Mouse (Mus musculus) limb, embryonic 12.5 days (tissue): ENCODE data around the gene Stmn1. TPM values are rescaled to one million over a fixed set of nuclear protein-coding genes. Genes with fewer than 3 reads are reported as not detected.

Experiments
- ATAC-seq: fragments of 200-750 bp; cut with Nextera tagmentation; 2 replicates; pipeline ENCODE4 v1.8.0; 2017; ENCODE audit warnings: low read depth, moderate TSS enrichment; ENCODE audit not compliant: insufficient number of reproducible peaks, insufficient read depth, low FRiP score, low TSS enrichment
- H3K27ac ChIP-seq: fragments of 300-500 bp; sonication (generic); 2 replicates; pipeline ENCODE4 v1.5.1; 2016; ENCODE audit warnings: mild to moderate bottlenecking, moderate library complexity
- H3K27me3 ChIP-seq: fragments of 300-500 bp; sonication (generic); 2 replicates; pipeline ENCODE4 v1.6.1; 2016; ENCODE audit warnings: mild to moderate bottlenecking, moderate library complexity
- H3K36me3 ChIP-seq: fragments of 300-500 bp; sonication (generic); 2 replicates; pipeline ENCODE4 v1.6.1; 2016; ENCODE audit warnings: mild to moderate bottlenecking, moderate library complexity
- H3K4me1 ChIP-seq: fragments of 300-500 bp; sonication (generic); replicated peaks from 2 replicates; pipeline ENCODE4 v1.6.1; 2016
- H3K4me2 ChIP-seq: fragments of 300-500 bp; sonication (generic); 2 replicates; pipeline ENCODE4 v1.6.1; 2016; ENCODE audit warnings: mild to moderate bottlenecking, moderate library complexity
- H3K4me3 ChIP-seq: fragments of 300-500 bp; sonication (generic); replicated peaks from 2 replicates; pipeline ENCODE4 v1.5.1; 2016; ENCODE audit warnings: mild to moderate bottlenecking
- H3K9ac ChIP-seq: fragments of 300-500 bp; sonication (generic); replicated peaks from 2 replicates; pipeline ENCODE4 v1.6.1; 2016; ENCODE audit warnings: mild to moderate bottlenecking, moderate library complexity
- H3K9me3 ChIP-seq: fragments of 300-500 bp; sonication (generic); 2 replicates; pipeline ENCODE4 v1.6.1; 2016; ENCODE audit warnings: mild to moderate bottlenecking, moderate library complexity
- WGBS: fragments of 180-500 bp; shearing (Covaris S2); methylation state at CpG from one replicate; pipeline ENCODE4 v1.1.7; 2016; 5-methylcytosine and 5-hydroxymethylcytosine counted together
- polyA plus RNA-seq: library from polyadenylated mRNA; unstranded; fragments of >200 nt; fragmentation: Nextera tagmentation; extraction: Ambion mirVana; gene quantifications from 2 replicates; pipeline ENCODE4 v1.2.1, GENCODE M21; 2016

The Stmn1 gene
- polyA plus RNA-seq, 1 experiment from 2014 or later = 2,360 TPM

DNA sequence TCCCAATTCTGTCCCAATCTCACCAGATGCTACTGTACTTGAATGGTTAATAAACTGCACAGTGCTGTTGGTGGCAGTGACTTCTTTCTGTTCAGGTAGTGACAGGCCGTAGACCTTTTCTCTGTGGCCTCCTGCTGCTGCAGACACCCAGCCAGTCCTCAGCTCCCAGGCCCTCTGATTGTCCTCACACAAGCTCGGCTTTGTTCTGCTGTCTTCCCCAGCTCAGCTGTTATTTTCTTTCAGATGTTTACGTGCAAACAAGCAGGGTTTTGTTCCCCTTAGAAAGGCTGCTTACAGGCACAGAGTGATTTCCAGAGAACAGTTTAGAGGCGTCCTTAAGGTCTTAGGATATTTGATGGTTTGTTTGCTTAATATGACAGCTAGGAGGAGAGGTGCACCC is 5.6 kb downstream of the Stmn1 start:
- Histone ChIP-seq H3K36me3 (peaks cover 63% of the 10 kb centered on the region), H3K27me3 (no peaks in the 10 kb centered on the region), H3K4me1 (peaks cover 11% of the 10 kb centered on the region), H3K4me3 (no peak overlapping the region), H3K27ac (no peak overlapping the region), H3K9ac (no peak overlapping the region), H3K9me3 (no peaks in the 10 kb centered on the region), H3K4me2 (no peak overlapping the region)
- ATAC-seq = no peak
- WGBS = 80% methylated on average over 4 of the region's 4 CpGs

DNA sequence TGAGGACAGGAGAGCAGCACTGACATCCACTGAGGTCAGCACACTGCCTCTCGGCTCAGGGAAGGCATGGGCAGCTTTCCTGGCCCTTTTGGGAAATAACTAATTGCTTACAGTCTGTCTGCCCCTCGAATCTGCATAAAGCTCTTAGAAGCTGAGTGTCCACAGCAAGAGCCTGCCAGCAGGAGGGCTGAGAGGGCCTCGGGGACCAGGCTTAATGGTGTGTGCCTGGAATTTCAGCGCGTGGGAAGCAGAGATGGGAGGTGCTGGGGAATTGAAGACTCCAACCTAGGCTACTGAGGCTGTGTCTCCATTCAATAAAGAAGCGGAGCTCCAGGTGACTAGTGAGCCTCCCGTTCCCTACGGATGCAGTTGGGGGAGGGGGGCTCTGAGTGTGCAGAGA is 6.1 kb downstream of the Stmn1 start:
- no peaks in the 10 kb centered on the region for H3K9me3 ChIP-seq

DNA sequence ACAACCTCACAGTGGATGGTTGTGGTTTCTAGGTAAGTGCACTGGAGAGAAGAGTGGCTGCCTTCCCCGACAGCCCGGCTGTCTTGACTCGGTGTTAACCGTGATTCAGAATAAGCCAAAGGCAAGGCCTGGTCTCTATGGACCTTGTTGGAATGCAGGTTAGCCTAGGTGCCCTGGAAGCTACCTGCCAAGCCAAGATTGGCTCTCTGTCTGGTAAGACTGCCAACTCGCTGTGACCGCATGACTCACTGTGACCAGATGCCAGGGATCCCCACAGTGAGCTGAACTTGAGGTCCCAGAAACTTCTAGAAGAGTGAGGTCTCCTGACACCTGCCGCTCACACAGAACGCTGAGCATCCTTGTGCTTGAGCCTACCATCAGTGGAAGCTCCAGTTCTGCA is 8.8 kb downstream of the Stmn1 start:
- Histone ChIP-seq H3K27ac (no peak overlapping the region), H3K36me3 (peaks cover 50% of the 10 kb centered on the region), H3K27me3 (no peaks in the 10 kb centered on the region), H3K4me1 (no peaks in the 10 kb centered on the region; the same call in 1 of the 2 replicates), H3K4me2 (no peak overlapping the region), H3K9ac (no peak overlapping the region), H3K9me3 (no peaks in the 10 kb centered on the region), H3K4me3 (no peak overlapping the region)
- no peak for ATAC-seq
- 90% methylated on average over 8 of the region's 8 CpGs for WGBS

More for the DNA sequence above, 6.1 kb downstream of the Stmn1 start:
- 69% methylated on average over 8 of the region's 8 CpGs for WGBS
- Histone ChIP-seq H3K27ac (no peak overlapping the region), H3K27me3 (no peaks in the 10 kb centered on the region), H3K36me3 (peaks cover 63% of the 10 kb centered on the region), H3K4me1 (peaks cover 10% of the 10 kb centered on the region), H3K9ac (no peak overlapping the region), H3K4me2 (no peak overlapping the region), H3K4me3 (no peak overlapping the region)
- no peak for ATAC-seq

GRCm38 (mm10) chr4:134478031-134478430 is 9.9 kb downstream of the Stmn1 start:
- Histone ChIP-seq H3K4me3 (no peak overlapping the region), H3K4me1 (no peaks in the 10 kb centered on the region; the same call in 1 of the 2 replicates), H3K27me3 (peaks cover 5% of the 10 kb centered on the region), H3K4me2 (no peak overlapping the region), H3K36me3 (peaks cover 39% of the 10 kb centered on the region), H3K27ac (no peak overlapping the region), H3K9me3 (no peaks in the 10 kb centered on the region), H3K9ac (no peak overlapping the region)
- 9% methylated on average over 9 of the region's 9 CpGs for WGBS
- ATAC-seq = 0 out of 2 replicates have a peak, but pooled peaks have one; percentile 52

DNA sequence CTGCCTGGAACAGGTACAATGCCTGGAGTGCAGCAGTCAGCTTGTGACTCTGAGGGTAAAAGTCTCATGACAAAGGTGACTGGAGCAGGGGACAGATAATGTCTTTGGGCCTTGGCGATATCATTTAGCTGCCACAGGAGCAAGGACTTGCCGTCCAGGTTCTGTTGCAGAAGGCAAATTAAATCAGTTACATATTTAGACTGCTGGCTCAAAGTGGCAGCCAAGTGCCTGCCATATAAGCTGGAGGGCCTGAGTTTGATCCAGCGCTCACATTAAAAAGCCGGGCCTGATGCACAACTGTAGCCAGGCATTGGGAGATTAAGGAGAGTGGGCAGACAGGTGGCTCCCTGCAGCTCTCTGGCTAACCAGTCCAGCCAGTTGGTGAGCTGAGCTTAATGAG is 11.7 kb downstream of the Stmn1 start:
- no peak for ATAC-seq
- H3K27ac ChIP-seq = no peak overlapping the region
- 84% methylated on average over 4 of the region's 4 CpGs for WGBS

GRCm38 (mm10) chr4:134480864-134481263 is 12.7 kb downstream of the Stmn1 start:
- H3K27ac ChIP-seq = no peak overlapping the region
- no peak overlapping the region for H3K4me2 ChIP-seq
- H3K36me3 ChIP-seq = peaks cover 15% of the 10 kb centered on the region
- H3K4me3 ChIP-seq = no peak overlapping the region
- no peak overlapping the region for H3K9ac ChIP-seq
- H3K27me3 ChIP-seq = peaks cover 18% of the 10 kb centered on the region
- WGBS = 22% methylated on average over 6 of the region's 6 CpGs
- ATAC-seq = no peak
- H3K9me3 ChIP-seq = no peaks in the 10 kb centered on the region
- H3K4me1 ChIP-seq = no peaks in the 10 kb centered on the region; the same call in 1 of the 2 replicates

More for the DNA sequence above, 11.7 kb downstream of the Stmn1 start:
- H3K27me3 ChIP-seq = peaks cover 18% of the 10 kb centered on the region
- no peaks in the 10 kb centered on the region for H3K9me3 ChIP-seq
- H3K4me3 ChIP-seq = no peak overlapping the region
- H3K9ac ChIP-seq = no peak overlapping the region
- no peak overlapping the region for H3K4me2 ChIP-seq
- H3K36me3 ChIP-seq = peaks cover 25% of the 10 kb centered on the region
- H3K4me1 ChIP-seq = no peaks in the 10 kb centered on the region; the same call in 1 of the 2 replicates

DNA sequence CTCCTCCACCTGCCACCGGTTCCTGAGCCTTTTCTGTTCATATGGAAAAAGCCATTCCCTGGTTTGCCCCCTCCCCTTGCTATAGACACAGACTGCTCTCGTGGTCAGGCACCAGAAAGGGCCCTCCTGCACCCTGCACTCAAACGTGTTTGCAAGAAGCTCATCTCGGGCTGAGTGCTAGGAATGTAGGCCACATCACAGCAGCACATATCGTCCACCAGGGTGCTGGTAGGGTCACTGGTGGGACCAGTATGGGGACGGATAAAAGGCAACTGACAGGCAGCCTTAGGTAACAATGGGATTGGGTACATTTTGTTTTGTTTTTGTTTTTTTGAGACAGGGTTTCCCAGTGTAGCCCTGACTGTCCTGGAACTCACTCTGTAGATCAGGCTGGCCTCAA is 13.2 kb downstream of the Stmn1 start:
- ATAC-seq = no peak
- Histone ChIP-seq H3K9ac (no peak overlapping the region), H3K4me3 (no peak overlapping the region), H3K36me3 (peaks cover 10% of the 10 kb centered on the region), H3K27ac (no peak overlapping the region), H3K4me1 (no peaks in the 10 kb centered on the region; the same call in 1 of the 2 replicates), H3K9me3 (no peaks in the 10 kb centered on the region), H3K27me3 (peaks cover 18% of the 10 kb centered on the region), H3K4me2 (no peak overlapping the region)
- 64% methylated on average over 6 of the region's 6 CpGs for WGBS

DNA sequence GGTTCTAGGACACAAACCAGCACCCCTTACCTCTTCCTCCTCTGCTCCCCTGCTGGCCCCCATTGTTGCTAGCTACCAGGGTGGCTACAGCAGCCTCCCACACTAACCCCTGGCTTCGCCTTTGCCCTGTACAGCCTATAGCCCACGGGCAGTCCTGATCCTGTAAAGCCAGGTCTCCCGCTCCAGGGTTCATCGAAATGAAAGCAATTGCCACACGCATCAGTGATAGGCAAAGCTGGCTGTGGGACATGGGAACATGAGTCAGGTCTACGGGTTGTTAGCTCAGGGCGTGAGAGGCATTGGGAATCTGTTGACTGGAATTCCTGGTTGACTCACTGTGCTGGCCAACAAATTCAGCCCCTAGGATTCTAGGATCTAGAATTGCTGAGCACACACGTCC is 14.3 kb downstream of the Stmn1 start:
- no peak for ATAC-seq
- H3K27me3 ChIP-seq = peaks cover 18% of the 10 kb centered on the region
- no peaks in the 10 kb centered on the region; the same call in 1 of the 2 replicates for H3K4me1 ChIP-seq
- WGBS = 82% methylated on average over 8 of the region's 8 CpGs
- no peaks in the 10 kb centered on the region for H3K9me3 ChIP-seq
- H3K36me3 ChIP-seq = no peaks in the 10 kb centered on the region
- H3K4me2 ChIP-seq = no peak overlapping the region
- H3K9ac ChIP-seq = no peak overlapping the region
- no peak overlapping the region for H3K4me3 ChIP-seq
- no peak overlapping the region for H3K27ac ChIP-seq

- Histone ChIP-seq H3K27me3 (peaks cover 18% of the 10 kb centered on the region), H3K4me1 (no peaks in the 10 kb centered on the region; the same call in 1 of the 2 replicates), H3K9ac (no peak overlapping the region), H3K9me3 (no peaks in the 10 kb centered on the region), H3K4me3 (no peak overlapping the region), H3K4me2 (no peak overlapping the region), H3K36me3 (no peaks in the 10 kb centered on the region), H3K27ac (no peak overlapping the region)
- 71% methylated on average over 6 of the region's 6 CpGs for WGBS
- ATAC-seq = no peak
Measured at GRCm38 (mm10) chr4:134483078-134483688, 15.1 kb downstream of the Stmn1 start.

DNA sequence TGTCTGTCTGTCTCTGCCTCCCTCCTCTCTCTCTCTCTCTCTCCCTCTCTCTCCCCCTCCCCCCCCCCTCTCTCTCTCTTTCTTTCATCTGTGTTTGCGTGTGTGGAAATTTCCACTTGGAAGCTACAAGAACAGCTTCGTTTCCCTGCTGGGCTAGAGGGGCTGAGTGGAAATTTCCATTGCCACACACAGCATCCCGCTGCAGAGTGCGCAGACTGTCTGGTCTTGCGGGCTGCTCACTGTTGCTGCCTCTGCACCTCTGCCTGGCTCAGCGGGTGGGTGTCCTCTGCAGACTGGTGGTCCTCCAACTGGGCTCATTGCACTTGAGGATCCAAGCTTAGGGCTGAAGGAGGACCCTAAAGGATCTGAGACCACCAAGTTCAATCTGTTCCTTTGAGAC is 15.6 kb downstream of the Stmn1 start:
- Histone ChIP-seq H3K4me1 (no peaks in the 10 kb centered on the region), H3K4me3 (no peak overlapping the region), H3K4me2 (no peak overlapping the region), H3K27me3 (peaks cover 18% of the 10 kb centered on the region), H3K9me3 (no peaks in the 10 kb centered on the region), H3K36me3 (no peaks in the 10 kb centered on the region), H3K9ac (no peak overlapping the region), H3K27ac (no peak overlapping the region)
- WGBS = 64% methylated on average over 6 of the region's 6 CpGs
- ATAC-seq = no peak

DNA sequence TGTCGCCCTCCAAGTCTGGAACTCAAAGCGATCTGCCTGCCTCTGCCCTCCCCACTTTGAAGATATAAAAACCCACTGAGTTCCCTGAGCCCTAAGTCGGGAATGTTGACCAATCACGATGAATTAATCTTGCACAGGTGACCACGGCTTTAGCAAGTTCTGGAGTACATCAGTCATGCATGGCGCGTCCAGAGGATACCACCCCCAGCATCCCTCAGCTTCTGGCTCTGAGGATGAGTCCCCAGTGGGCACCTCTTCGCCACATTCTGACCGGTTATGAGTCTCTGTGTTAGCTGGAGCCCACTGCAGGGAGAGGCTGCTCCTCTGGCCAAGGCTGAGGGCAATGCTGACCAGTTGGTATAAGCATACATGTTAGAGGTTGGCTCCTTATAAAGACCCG is 16.1 kb downstream of the Stmn1 start:
- WGBS = 83% methylated on average over 10 of the region's 10 CpGs
- Histone ChIP-seq H3K27me3 (peaks cover 18% of the 10 kb centered on the region), H3K36me3 (no peaks in the 10 kb centered on the region), H3K9me3 (no peaks in the 10 kb centered on the region), H3K4me3 (no peak overlapping the region), H3K9ac (no peak overlapping the region), H3K4me1 (no peaks in the 10 kb centered on the region), H3K27ac (no peak overlapping the region), H3K4me2 (no peak overlapping the region)
- no peak for ATAC-seq
